Mouse (Mus musculus) ES-Bruce4 (cell line): ENCODE measurements around the gene Mdfi.

ENCODE experiments used
- CTCF ChIP-seq: IDR thresholded peaks from one replicate; pipeline ENCODE4 v1.8.1; 2011; ENCODE audit warnings: low read depth, low read length
- EP300 ChIP-seq: IDR thresholded peaks from 2 replicates; pipeline ENCODE4 v1.6.1; 2011; ENCODE audit warnings: low read depth, low read length; ENCODE audit not compliant: insufficient read depth
- POLR2A ChIP-seq: IDR thresholded peaks from one replicate; pipeline ENCODE4 v1.8.1; 2011; ENCODE audit warnings: low read length; ENCODE audit not compliant: insufficient read depth

- no peak for TF ChIP-seq EP300
- no peak for TF ChIP-seq CTCF
- no peak for TF ChIP-seq POLR2A
Measured at GRCm38 (mm10) chr17:47812200-47812599, 22.3 kb downstream of the Mdfi start.
